Mouse (Mus musculus): ENCODE measurements at regions not wholly inside any gene's neighbourhood (a gene's known extent, or its start where the extent isn't known, plus 50 kb on each side); places are given as distances from the start of the nearest gene placed in this dataset.

- Histone ChIP-seq H3K27ac (ENCODE audit: insufficient read depth, low read length) (no peak overlapping the region), H3K4me1 (ENCODE audit: control insufficient read depth, insufficient read depth, low read length) (no peaks in the 10 kb centered on the region), H3K27me3 (ENCODE audit: control insufficient read depth, insufficient read depth, low read length) (no peaks in the 10 kb centered on the region), H3K4me3 (replicated peaks; ENCODE audit: insufficient read depth, low read depth, low read length) (no peak overlapping the region)
- no peak for TF ChIP-seq CTCF (IDR thresholded peaks at IDR 0.05; ENCODE audit: borderline replicate concordance, insufficient read depth, low read depth, low read length)
- TF ChIP-seq POLR2A (IDR thresholded peaks at IDR 0.05; ENCODE audit: borderline replicate concordance, insufficient read depth, low read length): no peak
- WGBS: 15% methylated on average over 1 of the region's 1 CpGs
- no peak for DNase-seq
Observed at GRCm38 (mm10) chr4:11887377-11887776, 93.7 kb downstream of the Gm10604 start.

DNA sequence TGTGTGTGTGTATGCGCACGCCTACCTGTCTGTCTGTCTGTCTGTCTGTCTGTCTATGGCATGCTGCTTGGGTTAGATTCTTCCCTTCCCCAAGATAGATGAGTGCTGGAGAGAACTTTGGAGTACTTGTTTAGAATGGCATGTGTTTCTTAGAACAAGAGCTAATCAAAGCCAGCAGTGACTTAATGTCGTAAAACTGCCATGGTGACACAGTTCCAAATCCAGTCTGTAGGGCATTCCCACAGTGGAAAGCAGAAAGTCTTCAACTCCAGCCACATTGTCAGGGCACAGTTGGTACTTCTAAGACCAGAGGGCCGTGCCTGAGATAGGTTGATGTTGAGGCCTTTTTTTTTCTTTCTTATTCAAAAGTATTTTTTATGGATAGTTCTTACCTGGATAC lies 95.6 kb downstream of the Gm10604 start:
- H3K27ac ChIP-seq (ENCODE audit: insufficient read depth, low read length): no peak overlapping the region
- 86% methylated on average over 4 of the region's 4 CpGs for WGBS
- TF ChIP-seq CTCF (IDR thresholded peaks at IDR 0.05; ENCODE audit: borderline replicate concordance, insufficient read depth, low read depth, low read length) (no peak), POLR2A (IDR thresholded peaks at IDR 0.05; ENCODE audit: borderline replicate concordance, insufficient read depth, low read length) (no peak)

DNA sequence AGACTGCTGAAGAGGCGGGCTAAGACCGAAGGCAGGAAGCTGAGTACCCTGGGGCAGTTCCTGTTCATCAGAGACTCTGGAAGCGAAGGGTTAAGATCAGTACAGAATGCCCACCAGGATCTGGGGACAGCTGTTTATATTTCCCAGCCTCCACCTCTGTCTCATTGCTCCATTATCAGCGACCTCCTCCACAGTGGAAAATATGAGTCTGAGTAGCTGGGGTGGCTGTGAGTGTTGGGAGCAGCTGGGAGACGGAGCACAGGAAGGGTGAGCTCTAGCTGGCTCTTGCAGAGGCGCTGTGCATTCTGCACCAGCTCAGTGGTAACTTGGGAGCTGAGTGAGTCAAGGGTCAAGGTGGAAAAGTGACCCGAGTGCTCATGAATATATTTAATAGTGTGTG lies 96.2 kb downstream of the Gm10604 start:
- 66% methylated on average over 7 of the region's 7 CpGs for WGBS
- H3K4me1 ChIP-seq (ENCODE audit: control insufficient read depth, insufficient read depth, low read length): no peaks in the 10 kb centered on the region
- no peak overlapping the region for H3K4me3 ChIP-seq (replicated peaks; ENCODE audit: insufficient read depth, low read depth, low read length)
- no peak overlapping the region for H3K27ac ChIP-seq (ENCODE audit: insufficient read depth, low read length)
- DNase-seq: no peak
- TF ChIP-seq POLR2A (IDR thresholded peaks at IDR 0.05; ENCODE audit: borderline replicate concordance, insufficient read depth, low read length) (no peak), CTCF (IDR thresholded peaks at IDR 0.05; ENCODE audit: borderline replicate concordance, insufficient read depth, low read depth, low read length) (no peak)
- H3K27me3 ChIP-seq (ENCODE audit: control insufficient read depth, insufficient read depth, low read length): no peaks in the 10 kb centered on the region

More for the DNA sequence above, 95.6 kb downstream of the Gm10604 start:
- Histone ChIP-seq H3K4me3 (replicated peaks; ENCODE audit: insufficient read depth, low read depth, low read length) (no peak overlapping the region), H3K4me1 (ENCODE audit: control insufficient read depth, insufficient read depth, low read length) (no peaks in the 10 kb centered on the region), H3K27me3 (ENCODE audit: control insufficient read depth, insufficient read depth, low read length) (no peaks in the 10 kb centered on the region)
- no peak for DNase-seq

DNA sequence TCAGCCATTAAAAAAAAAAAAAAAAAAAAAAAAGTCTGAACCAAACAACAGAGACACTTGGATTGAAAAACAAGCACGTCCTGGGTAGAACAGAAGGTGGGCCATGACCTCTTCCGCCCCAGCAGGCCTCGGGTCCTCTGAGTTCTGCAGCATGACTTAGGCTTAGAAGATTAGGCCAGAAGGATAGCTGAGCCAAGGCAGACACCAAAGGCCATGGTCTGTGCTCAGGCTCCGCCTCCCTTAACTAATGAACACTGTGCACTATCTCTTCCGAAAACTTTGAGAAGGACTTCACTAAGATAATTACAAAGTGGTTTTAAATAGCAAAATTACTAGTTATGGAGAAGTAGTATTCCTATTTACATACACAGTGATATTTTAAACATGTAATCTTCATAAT lies 97.8 kb downstream of the Gm10604 start:
- Histone ChIP-seq H3K4me3 (replicated peaks; ENCODE audit: insufficient read depth, low read depth, low read length) (no peak overlapping the region), H3K4me1 (ENCODE audit: control insufficient read depth, insufficient read depth, low read length) (no peaks in the 10 kb centered on the region), H3K27me3 (ENCODE audit: control insufficient read depth, insufficient read depth, low read length) (no peaks in the 10 kb centered on the region), H3K27ac (ENCODE audit: insufficient read depth, low read length) (no peak overlapping the region)
- DNase-seq: no peak
- TF ChIP-seq POLR2A (IDR thresholded peaks at IDR 0.05; ENCODE audit: borderline replicate concordance, insufficient read depth, low read length) (no peak), CTCF (IDR thresholded peaks at IDR 0.05; ENCODE audit: borderline replicate concordance, insufficient read depth, low read depth, low read length) (no peak)
- 52% methylated on average over 5 of the region's 5 CpGs for WGBS

DNA sequence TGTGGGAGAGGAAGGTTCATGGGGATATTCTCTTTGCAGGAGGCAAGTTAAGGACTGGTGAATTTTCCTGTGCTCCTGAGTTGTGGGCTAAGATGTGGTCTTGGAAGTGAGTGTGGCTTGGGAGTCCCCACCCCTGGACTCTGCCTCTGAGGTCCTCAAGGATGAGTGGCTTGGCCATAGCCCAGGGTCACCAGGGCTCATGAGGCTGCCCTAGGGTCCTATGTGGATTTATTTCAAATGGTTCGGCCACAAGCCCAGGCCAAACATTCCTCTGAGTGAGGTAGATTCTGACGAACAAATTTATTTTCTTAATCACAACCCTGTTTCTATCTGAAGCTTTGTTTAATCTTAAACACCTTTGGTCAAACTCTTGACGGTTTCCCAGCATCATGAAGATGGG lies 98.4 kb downstream of the Gm10604 start:
- no peak for DNase-seq
- no peak overlapping the region for H3K4me3 ChIP-seq (replicated peaks; ENCODE audit: insufficient read depth, low read depth, low read length)
- no peak overlapping the region for H3K27ac ChIP-seq (ENCODE audit: insufficient read depth, low read length)
- 87% methylated on average over 3 of the region's 3 CpGs for WGBS
- TF ChIP-seq POLR2A (IDR thresholded peaks at IDR 0.05; ENCODE audit: borderline replicate concordance, insufficient read depth, low read length) (no peak), CTCF (IDR thresholded peaks at IDR 0.05; ENCODE audit: borderline replicate concordance, insufficient read depth, low read depth, low read length) (no peak)
- H3K4me1 ChIP-seq (ENCODE audit: control insufficient read depth, insufficient read depth, low read length): no peaks in the 10 kb centered on the region
- no peaks in the 10 kb centered on the region for H3K27me3 ChIP-seq (ENCODE audit: control insufficient read depth, insufficient read depth, low read length)

GRCm38 (mm10) chr4:11878638-11879037 lies 102.4 kb downstream of the Gm10604 start:
- WGBS: 78% methylated on average over 6 of the region's 6 CpGs
- H3K4me3 ChIP-seq (replicated peaks; ENCODE audit: insufficient read depth, low read depth, low read length): no peak overlapping the region
- H3K27ac ChIP-seq (ENCODE audit: insufficient read depth, low read length): no peak overlapping the region
- no peaks in the 10 kb centered on the region for H3K27me3 ChIP-seq (ENCODE audit: control insufficient read depth, insufficient read depth, low read length)
- no peak for DNase-seq
- no peak for TF ChIP-seq POLR2A (IDR thresholded peaks at IDR 0.05; ENCODE audit: borderline replicate concordance, insufficient read depth, low read length)
- no peak for TF ChIP-seq CTCF (IDR thresholded peaks at IDR 0.05; ENCODE audit: borderline replicate concordance, insufficient read depth, low read depth, low read length)
- no peaks in the 10 kb centered on the region for H3K4me1 ChIP-seq (ENCODE audit: control insufficient read depth, insufficient read depth, low read length)

- H3K27me3 ChIP-seq (ENCODE audit: control insufficient read depth, insufficient read depth, low read length): no peaks in the 10 kb centered on the region
- 92% methylated on average over 4 of the region's 4 CpGs for WGBS
- H3K4me3 ChIP-seq (replicated peaks; ENCODE audit: insufficient read depth, low read depth, low read length): no peak overlapping the region
- no peaks in the 10 kb centered on the region for H3K4me1 ChIP-seq (ENCODE audit: control insufficient read depth, insufficient read depth, low read length)
- H3K27ac ChIP-seq (ENCODE audit: insufficient read depth, low read length): no peak overlapping the region
- DNase-seq: no peak
- no peak for TF ChIP-seq POLR2A (IDR thresholded peaks at IDR 0.05; ENCODE audit: borderline replicate concordance, insufficient read depth, low read length)
- no peak for TF ChIP-seq CTCF (IDR thresholded peaks at IDR 0.05; ENCODE audit: borderline replicate concordance, insufficient read depth, low read depth, low read length)
Observed at GRCm38 (mm10) chr4:11877945-11878344, 103.1 kb downstream of the Gm10604 start.

- no peaks in the 10 kb centered on the region for H3K27me3 ChIP-seq (ENCODE audit: control insufficient read depth, insufficient read depth, low read length)
- TF ChIP-seq POLR2A (IDR thresholded peaks at IDR 0.05; ENCODE audit: borderline replicate concordance, insufficient read depth, low read length): no peak
- TF ChIP-seq CTCF (IDR thresholded peaks at IDR 0.05; ENCODE audit: borderline replicate concordance, insufficient read depth, low read depth, low read length): no peak
- no peak overlapping the region for H3K27ac ChIP-seq (ENCODE audit: insufficient read depth, low read length)
- no peak for DNase-seq
- no peaks in the 10 kb centered on the region for H3K4me1 ChIP-seq (ENCODE audit: control insufficient read depth, insufficient read depth, low read length)
- H3K4me3 ChIP-seq (replicated peaks; ENCODE audit: insufficient read depth, low read depth, low read length): no peak overlapping the region
- whole genome bisulfite sequencing: 86% methylated on average over 1 of the region's 1 CpGs
Observed at GRCm38 (mm10) chr4:11876009-11876408, 105.1 kb downstream of the Gm10604 start.

Measured in cerebellum, adult 2 months (tissue).